Comparison of ENCODE assay signal across 14 mouse cellular contexts in the genomic region with DNA sequence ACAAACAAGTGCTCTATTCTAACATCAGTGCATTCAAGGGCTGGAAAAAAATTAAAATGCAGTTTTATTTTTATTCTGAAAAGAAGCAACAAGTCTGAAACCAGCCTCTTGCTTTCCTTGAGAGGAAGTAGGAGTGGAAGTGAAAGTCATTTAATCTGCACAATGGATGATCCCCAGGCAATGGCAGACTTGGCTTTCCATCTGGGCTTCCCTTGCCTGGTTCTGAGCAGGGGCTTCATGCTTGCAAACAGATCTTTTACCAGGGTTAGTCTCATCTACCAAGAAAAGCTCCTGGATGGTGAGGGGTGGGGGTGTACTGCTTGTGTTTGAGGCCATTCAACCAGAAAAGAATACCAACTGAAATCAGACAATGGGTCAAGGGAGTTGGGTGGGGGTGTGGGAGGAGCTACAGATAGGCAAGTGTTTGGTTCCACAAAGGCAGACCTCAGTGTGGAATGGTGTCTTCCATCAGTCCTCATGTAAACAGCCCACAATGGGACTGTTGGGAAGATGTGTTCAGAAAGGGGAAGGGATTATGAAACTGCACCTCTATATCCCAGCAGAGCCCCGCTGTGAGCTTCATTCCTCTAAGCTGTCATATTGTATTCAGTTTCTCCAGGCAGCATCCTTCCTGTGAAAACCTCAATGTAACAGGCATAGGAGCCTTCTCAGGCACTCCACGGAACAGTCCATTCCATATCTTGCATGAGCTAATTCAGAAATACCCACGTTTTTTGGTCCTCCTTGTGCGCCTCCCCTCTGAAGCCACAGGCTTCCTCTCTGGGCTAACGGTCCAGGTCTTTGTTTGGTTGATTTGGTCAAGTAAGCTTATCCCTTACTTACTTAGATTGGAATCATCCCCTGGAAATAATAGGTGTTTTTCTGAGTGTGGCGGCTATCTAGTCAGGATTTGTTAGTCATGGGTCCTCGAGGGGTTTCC. TPM values are rescaled to one million over a fixed set of nuclear protein-coding genes. Genes with fewer than 3 reads are reported as not detected.
DNase-seq lines count a peak whose midpoint lies in the region; ATAC-seq and TF ChIP-seq lines count a peak whose summit lies in the region.
"Had no signal": no experiment of that assay in that cellular context is flagged by ENCODE, and none has a peak within 500 bp of the region (broad histone marks: within the 10 kb centered on the region; RNA-seq: fewer than 3 reads in every experiment).

No protein-coding gene starts in this region.

- H3K27me3 ChIP-seq in forebrain, postnatal 0 days (ENCODE audit: insufficient read depth, low read length) = no peaks in the 10 kb centered on the region
- H3K27me3 ChIP-seq in liver, embryonic 16.5 days (ENCODE audit: control insufficient read depth, insufficient read depth, low read depth, low read length) = peaks cover 29% of the 10 kb centered on the region
- no peaks in the 10 kb centered on the region for H3K27me3 ChIP-seq in splenic B cell, adult 2 months (ENCODE audit: control insufficient read depth, insufficient read depth, low read length, poor library complexity, severe bottlenecking)
- H3K27me3 ChIP-seq in limb, embryonic 10.5 days (ENCODE audit: low read depth, poor library complexity, severe bottlenecking) = peaks cover 50% of the 10 kb centered on the region
- H3K27me3 ChIP-seq: Patski had no signal

- 34% methylated on average over 7 of the region's 7 CpGs for WGBS in forebrain, postnatal 0 days
- WGBS in liver, embryonic 16.5 days (ENCODE audit: insufficient replicate concordance) = 14% methylated on average over 7 of the region's 7 CpGs
- 83% methylated on average over 7 of the region's 7 CpGs for WGBS in limb, embryonic 10.5 days

- H3K27ac ChIP-seq in forebrain, postnatal 0 days (ENCODE audit: low read depth, low read length) = peak overlapping the region; percentile 24
- H3K27ac ChIP-seq in liver, embryonic 16.5 days (ENCODE audit: low read length) = 0 out of 2 replicates have a peak overlapping the region, but pooled peaks have one; percentile 16
- no peak overlapping the region for H3K27ac ChIP-seq in limb, embryonic 10.5 days
- H3K27ac ChIP-seq: embryonic facial prominence, embryonic 13.5 days had no signal

- ATAC-seq in forebrain, postnatal 0 days = no peak
- ATAC-seq in liver, embryonic 16.5 days (ENCODE audit: low read depth) = no peak
- ATAC-seq: lung, postnatal 0 days; Patski had no signal

- DNase-seq in thymus, postnatal 0 days (ENCODE audit: low spot score) = peak; percentile 25
- no peak for DNase-seq in thymus, postnatal 36 days
- DNase-seq in forebrain, postnatal 0 days = no peak
- peak; percentile 68 for DNase-seq in splenic B cell, adult 2 months (ENCODE audit: low read depth, low spot score)
- DNase-seq in kidney, postnatal 10 days = no peak
- no peak for DNase-seq in lung, adult 18-20 months
- DNase-seq in limb, embryonic 10.5 days (ENCODE audit: low spot score) = no peak
- DNase-seq: gastrocnemius, postnatal 10 days; kidney, adult 2 months; layer of hippocampus, postnatal 36 days had no signal

- no peak for TF ChIP-seq CTCF in forebrain, postnatal 0 days (IDR thresholded peaks at IDR 0.05; ENCODE audit: low read depth)

- H3K4me2 ChIP-seq in forebrain, postnatal 0 days (ENCODE audit: low read depth) = peak overlapping the region; percentile 87
- H3K4me2 ChIP-seq in liver, embryonic 16.5 days (ENCODE audit: low read depth, low read length) = no peak overlapping the region
- H3K4me2 ChIP-seq: embryonic facial prominence, embryonic 13.5 days had no signal

- peak overlapping the region; percentile 17 for H3K4me3 ChIP-seq in forebrain, postnatal 0 days (ENCODE audit: low read depth, low read length)
- H3K4me3 ChIP-seq in liver, embryonic 16.5 days (ENCODE audit: low read depth, low read length) = no peak overlapping the region
- no peak overlapping the region for H3K4me3 ChIP-seq in limb, embryonic 10.5 days
- H3K4me3 ChIP-seq: embryonic facial prominence, embryonic 13.5 days had no signal

- H3K4me1 ChIP-seq in forebrain, postnatal 0 days (ENCODE audit: insufficient read depth) = peaks cover 16% of the 10 kb centered on the region; the same call in 1 of the 2 replicates
- H3K4me1 ChIP-seq in liver, embryonic 16.5 days (ENCODE audit: control insufficient read depth, low read depth, low read length) = peaks cover 2% of the 10 kb centered on the region; the same call in 1 of the 2 replicates
- peaks cover 16% of the 10 kb centered on the region for H3K4me1 ChIP-seq in limb, embryonic 10.5 days

- no peaks in the 10 kb centered on the region for H3K36me3 ChIP-seq in forebrain, postnatal 0 days (ENCODE audit: insufficient read depth)
- H3K36me3 ChIP-seq in liver, embryonic 16.5 days (ENCODE audit: control insufficient read depth, insufficient read depth) = no peaks in the 10 kb centered on the region
- H3K36me3 ChIP-seq in splenic B cell, adult 2 months (ENCODE audit: control insufficient read depth, insufficient read depth, low read length, poor library complexity, severe bottlenecking) = peaks cover 8% of the 10 kb centered on the region
- H3K36me3 ChIP-seq in limb, embryonic 10.5 days = no peaks in the 10 kb centered on the region
- H3K36me3 ChIP-seq: embryonic facial prominence, embryonic 13.5 days had no signal

- H3K9me3 ChIP-seq in forebrain, postnatal 0 days (ENCODE audit: low read length) = no peaks in the 10 kb centered on the region
- H3K9me3 ChIP-seq in liver, embryonic 16.5 days (replicated peaks; ENCODE audit: control insufficient read depth, low read length) = no peaks in the 10 kb centered on the region
- H3K9me3 ChIP-seq in limb, embryonic 10.5 days (replicated peaks) = no peaks in the 10 kb centered on the region
- H3K9me3 ChIP-seq: embryonic facial prominence, embryonic 13.5 days had no signal

- H3K9ac ChIP-seq in forebrain, postnatal 0 days = peak overlapping the region; percentile 10; the same call in 1 of the 2 replicates
- H3K9ac ChIP-seq in liver, embryonic 16.5 days (ENCODE audit: low read depth, low read length) = no peak overlapping the region
- H3K9ac ChIP-seq: embryonic facial prominence, embryonic 13.5 days had no signal

RNA-seq across cellular contexts. Expression of gene Ripor2, which starts 59.8 kb away (rescaled TPM):
- 16.3 and 18.6 TPM in 2 replicates for polyA plus RNA-seq in thymus, postnatal 0 days (2015; fragmentation: Nextera tagmentation; extraction: Ambion mirVana)
- total RNA-seq in forebrain, postnatal 0 days (2014; rRNA removed) = 51.5 and 53.2 TPM in 2 replicates
- polyA plus RNA-seq in forebrain, postnatal 0 days (2015; fragmentation: Nextera tagmentation; extraction: Ambion mirVana) = 13.8 and 21.3 TPM in 2 replicates
- polyA plus RNA-seq in liver, embryonic 16.5 days (2015; fragmentation: Nextera tagmentation; extraction: Ambion mirVana) = 3.2 and 4.4 TPM in 2 replicates
- 0.36 and 0.90 TPM in 2 replicates for polyA plus RNA-seq in limb, embryonic 10.5 days (2016; fragmentation: Nextera tagmentation; extraction: Ambion mirVana)

Comparison
In these comparisons a context has a peak if more than half of its experiments do, and no peak if none do; other contexts are left out.
1. DNase-seq: peak in thymus, postnatal 0 days (single experiment) and splenic B cell, adult 2 months (single experiment); none in thymus, postnatal 36 days (0 of 2), forebrain, postnatal 0 days (single experiment), kidney, postnatal 10 days (single experiment), lung, adult 18-20 months (0 of 2) and limb, embryonic 10.5 days (single experiment).